Mouse (Mus musculus): ENCODE data around the gene Mettl1. TPM values are rescaled to one million over a fixed set of nuclear protein-coding genes. Genes with fewer than 3 reads are reported as not detected.

The Mettl1 gene
- polyA plus RNA-seq, 1 experiment from 2014 or later = 44.0 TPM

- Histone ChIP-seq H3K27ac (ENCODE audit: low read depth, low read length) (no peak overlapping the region), H3K36me3 (ENCODE audit: control insufficient read depth, insufficient read depth, low read length) (no peaks in the 10 kb centered on the region), H3K4me1 (replicated peaks; ENCODE audit: control insufficient read depth, insufficient read depth, low read length) (peaks cover 10% of the 10 kb centered on the region), H3K27me3 (ENCODE audit: control insufficient read depth, insufficient read depth, low read length) (peaks cover 38% of the 10 kb centered on the region), H3K4me2 (ENCODE audit: low read depth, low read length, severe bottlenecking) (peak overlapping the region; percentile 38), H3K4me3 (ENCODE audit: low read depth, low read length) (peak overlapping the region; percentile 16; the same call in 1 of the 2 replicates), H3K9ac (ENCODE audit: low read length) (no peak overlapping the region), H3K9me3 (ENCODE audit: control insufficient read depth, low read length) (no peaks in the 10 kb centered on the region)
- DNase-seq (ENCODE audit: low spot score) (peak; percentile 63), ATAC-seq (replicated peaks; ENCODE audit: low FRiP score) (no peak)
- WGBS = 8% methylated on average over 57 of the region's 57 CpGs
Measured at GRCm38 (mm10) chr10:127090560-127091411, 49.6 kb downstream of the Mettl1 start.

- Histone ChIP-seq H3K4me2 (ENCODE audit: low read depth, low read length, severe bottlenecking) (peak overlapping the region; percentile 38), H3K4me1 (replicated peaks; ENCODE audit: control insufficient read depth, insufficient read depth, low read length) (peaks cover 10% of the 10 kb centered on the region), H3K9me3 (ENCODE audit: control insufficient read depth, low read length) (no peaks in the 10 kb centered on the region), H3K27me3 (ENCODE audit: control insufficient read depth, insufficient read depth, low read length) (peaks cover 38% of the 10 kb centered on the region), H3K4me3 (ENCODE audit: low read depth, low read length) (peak overlapping the region; percentile 16; the same call in 1 of the 2 replicates), H3K9ac (ENCODE audit: low read length) (no peak overlapping the region), H3K27ac (ENCODE audit: low read depth, low read length) (no peak overlapping the region), H3K36me3 (ENCODE audit: control insufficient read depth, insufficient read depth, low read length) (no peaks in the 10 kb centered on the region; the same call in 1 of the 2 replicates)
- ATAC-seq (replicated peaks; ENCODE audit: low FRiP score) (peak; percentile 51; the same call in 1 of the 2 replicates), DNase-seq (ENCODE audit: low spot score) (peak; percentile 66)
- WGBS = 6% methylated on average over 51 of the region's 51 CpGs
Measured at GRCm38 (mm10) chr10:127091507-127092396, 50.5 kb downstream of the Mettl1 start.

DNA sequence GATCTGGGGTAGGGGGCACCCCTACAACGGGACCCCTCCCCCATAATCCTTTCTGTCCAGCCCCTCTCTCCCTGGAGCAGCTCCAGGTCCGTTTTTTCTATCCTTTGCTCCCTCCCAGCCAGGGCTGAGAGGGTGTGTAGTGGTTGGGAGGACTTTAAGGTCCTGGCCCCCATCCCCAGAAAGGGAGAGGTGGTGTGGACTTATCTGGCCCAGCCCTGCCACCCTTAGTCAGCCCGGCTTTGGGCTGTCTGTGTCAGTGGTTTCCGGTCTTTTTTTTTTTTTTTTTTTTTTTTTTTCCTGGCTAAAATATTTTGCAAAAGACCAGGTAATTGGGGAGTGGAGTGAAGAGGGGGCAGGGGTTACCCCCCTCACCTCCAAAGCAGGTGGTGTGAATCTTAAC is 51.5 kb downstream of the Mettl1 start:
- no peaks in the 10 kb centered on the region for H3K9me3 ChIP-seq (ENCODE audit: control insufficient read depth, low read length)
- no peak overlapping the region for H3K4me3 ChIP-seq (ENCODE audit: low read depth, low read length)
- H3K36me3 ChIP-seq (ENCODE audit: control insufficient read depth, insufficient read depth, low read length) = no peaks in the 10 kb centered on the region; the same call in 1 of the 2 replicates
- no peak overlapping the region for H3K27ac ChIP-seq (ENCODE audit: low read depth, low read length)
- H3K4me1 ChIP-seq (replicated peaks; ENCODE audit: control insufficient read depth, insufficient read depth, low read length) = peaks cover 10% of the 10 kb centered on the region
- H3K27me3 ChIP-seq (ENCODE audit: control insufficient read depth, insufficient read depth, low read length) = peaks cover 38% of the 10 kb centered on the region
- no peak overlapping the region for H3K9ac ChIP-seq (ENCODE audit: low read length)
- WGBS = 56% methylated on average over 4 of the region's 4 CpGs
- H3K4me2 ChIP-seq (ENCODE audit: low read depth, low read length, severe bottlenecking) = no peak overlapping the region
- DNase-seq (ENCODE audit: low spot score) (no peak), ATAC-seq (replicated peaks; ENCODE audit: low FRiP score) (no peak)

- Histone ChIP-seq H3K9me3 (ENCODE audit: control insufficient read depth, low read length) (no peaks in the 10 kb centered on the region), H3K4me3 (ENCODE audit: low read depth, low read length) (no peak overlapping the region), H3K4me1 (replicated peaks; ENCODE audit: control insufficient read depth, insufficient read depth, low read length) (peaks cover 10% of the 10 kb centered on the region), H3K27ac (ENCODE audit: low read depth, low read length) (no peak overlapping the region), H3K36me3 (ENCODE audit: control insufficient read depth, insufficient read depth, low read length) (no peaks in the 10 kb centered on the region; the same call in 1 of the 2 replicates), H3K27me3 (ENCODE audit: control insufficient read depth, insufficient read depth, low read length) (peaks cover 34% of the 10 kb centered on the region), H3K4me2 (ENCODE audit: low read depth, low read length, severe bottlenecking) (no peak overlapping the region), H3K9ac (ENCODE audit: low read length) (no peak overlapping the region)
- 70% methylated on average over 7 of the region's 7 CpGs for WGBS
- ATAC-seq (replicated peaks; ENCODE audit: low FRiP score) = no peak
- DNase-seq (ENCODE audit: low spot score) = no peak
Measured at GRCm38 (mm10) chr10:127094382-127094802, 53.2 kb downstream of the Mettl1 start.

MicroRNAs encoded within 50 kb of the gene (microRNA counts, 519-probe panel; counts per million panel counts)
- microRNA mmu-miR-26a (3,473 counts per million, percentile 18 among the panel's probes with 10 or more counts), microRNA mmu-miR-546 (31.2 counts per million)

Small RNA genes lying within 50 kb of the gene (microRNA-seq; reads per million reads assigned to microRNA genes)
- gene Mir26a-2 (ENCODE audit: insufficient number of aligned reads) (57.2 reads per million, percentile 28 among the genes with 10 or more reads in this experiment), gene Mir546 (ENCODE audit: insufficient number of aligned reads) (not detected)

Other genes starting within 250 kb of the Mettl1 start
- gene Atp23, start 140.1 kb upstream of the Mettl1 start, polyA plus RNA-seq (2014; fragmentation: Nextera tagmentation; extraction: Ambion mirVana) = 15.5 and 23.2 TPM in 2 replicates
- gene Ctdsp2, start 62.7 kb upstream of the Mettl1 start, polyA plus RNA-seq (2014; fragmentation: Nextera tagmentation; extraction: Ambion mirVana) = 58.8 and 63.2 TPM in 2 replicates
- gene Avil, start 40.7 kb upstream of the Mettl1 start, polyA plus RNA-seq (2014; fragmentation: Nextera tagmentation; extraction: Ambion mirVana) = 0.08 and 0.32 TPM in 2 replicates
- gene Tsfm, start 10.6 kb upstream of the Mettl1 start, polyA plus RNA-seq (2014; fragmentation: Nextera tagmentation; extraction: Ambion mirVana) = 91.2 and 93.8 TPM in 2 replicates
- 0.11 TPM in 1 of 2 replicates, not detected in the other for gene Eef1akmt3, start 99 bp downstream of the Mettl1 start, polyA plus RNA-seq (2014; fragmentation: Nextera tagmentation; extraction: Ambion mirVana)
- 0.23 TPM in 1 of 2 replicates, not detected in the other for gene Cyp27b1, start 6.8 kb downstream of the Mettl1 start, polyA plus RNA-seq (2014; fragmentation: Nextera tagmentation; extraction: Ambion mirVana)
- gene March9, start 18.8 kb downstream of the Mettl1 start, polyA plus RNA-seq (2014; fragmentation: Nextera tagmentation; extraction: Ambion mirVana) = 2.7 and 3.7 TPM in 2 replicates
- 2,945 and 3,022 TPM in 2 replicates for gene Cdk4, start 22.1 kb downstream of the Mettl1 start, polyA plus RNA-seq (2014; fragmentation: Nextera tagmentation; extraction: Ambion mirVana)
- gene Tspan31, start 28.9 kb downstream of the Mettl1 start, polyA plus RNA-seq (2014; fragmentation: Nextera tagmentation; extraction: Ambion mirVana) = 144 and 159 TPM in 2 replicates
- gene Agap2, start 33.9 kb downstream of the Mettl1 start, polyA plus RNA-seq (2014; fragmentation: Nextera tagmentation; extraction: Ambion mirVana) = 0.47 and 0.64 TPM in 2 replicates
- 51.1 and 57.9 TPM in 2 replicates for gene Os9, start 79.7 kb downstream of the Mettl1 start, polyA plus RNA-seq (2014; fragmentation: Nextera tagmentation; extraction: Ambion mirVana)
- gene B4galnt1, start 123.8 kb downstream of the Mettl1 start, polyA plus RNA-seq (2014; fragmentation: Nextera tagmentation; extraction: Ambion mirVana) = 7.8 and 8.4 TPM in 2 replicates
- 0.93 and 1.1 TPM in 2 replicates for gene Slc26a10, start 139.2 kb downstream of the Mettl1 start, polyA plus RNA-seq (2014; fragmentation: Nextera tagmentation; extraction: Ambion mirVana)
- 31.6 and 33.5 TPM in 2 replicates for gene Arhgef25, start 148.7 kb downstream of the Mettl1 start, polyA plus RNA-seq (2014; fragmentation: Nextera tagmentation; extraction: Ambion mirVana)
- 157 and 170 TPM in 2 replicates for gene Dtx3, start 154.3 kb downstream of the Mettl1 start, polyA plus RNA-seq (2014; fragmentation: Nextera tagmentation; extraction: Ambion mirVana)
- gene Pip4k2c, start 170.2 kb downstream of the Mettl1 start, polyA plus RNA-seq (2014; fragmentation: Nextera tagmentation; extraction: Ambion mirVana) = 16.4 and 17.2 TPM in 2 replicates
- gene Kif5a, start 221.9 kb downstream of the Mettl1 start, polyA plus RNA-seq (2014; fragmentation: Nextera tagmentation; extraction: Ambion mirVana) = 21.7 and 23.6 TPM in 2 replicates
- 202 and 207 TPM in 2 replicates for gene Dctn2, start 225.0 kb downstream of the Mettl1 start, polyA plus RNA-seq (2014; fragmentation: Nextera tagmentation; extraction: Ambion mirVana)
- 22.6 and 24.0 TPM in 2 replicates for gene Mbd6, start 247.6 kb downstream of the Mettl1 start, polyA plus RNA-seq (2014; fragmentation: Nextera tagmentation; extraction: Ambion mirVana)

All from forebrain, embryonic 11.5 days (tissue).